Mouse (Mus musculus): ENCODE measurements around the gene Morc2b.
A peak's percentile ranks its signal among the peaks of the same experiment; 100 is the strongest.
"Not testable (repeated sequence)": the region's sequence is repeated elsewhere in the genome, so short reads cannot be mapped to it uniquely, and the experiment has no call there.

Morc2b gene

DNA sequence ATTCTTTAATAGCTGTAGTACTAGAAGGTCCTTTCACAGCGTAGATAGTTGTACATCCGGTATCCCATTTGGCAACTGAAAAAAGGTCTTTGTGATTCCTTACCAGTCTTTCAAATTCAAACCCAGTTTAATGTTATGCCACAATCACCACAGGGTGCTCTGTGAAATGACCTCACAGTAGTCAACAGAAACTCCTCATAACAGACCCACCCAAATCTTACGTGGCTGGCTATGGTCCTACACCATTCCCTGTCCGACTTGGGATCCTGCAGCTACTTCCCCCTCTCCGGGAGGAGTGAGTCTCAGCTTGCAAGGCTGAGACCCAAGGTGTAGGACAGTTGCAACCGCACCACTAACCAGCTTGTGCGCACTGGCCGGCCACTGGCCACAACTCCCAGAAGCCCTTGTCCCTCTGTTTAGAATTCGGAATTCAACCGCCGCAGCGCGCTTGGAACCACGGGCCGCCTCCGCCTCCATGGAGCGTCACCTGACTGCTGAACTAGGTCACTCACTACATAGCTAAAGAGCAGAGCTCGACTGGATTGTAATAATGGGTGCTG lies at the start of gene Morc2b:
Gene Morc2b, minus strand, starts transcription at position 423 of the 560 bp plus-strand sequence.
- DNase-seq (ENCODE audit: low spot score): no peak

DNA sequence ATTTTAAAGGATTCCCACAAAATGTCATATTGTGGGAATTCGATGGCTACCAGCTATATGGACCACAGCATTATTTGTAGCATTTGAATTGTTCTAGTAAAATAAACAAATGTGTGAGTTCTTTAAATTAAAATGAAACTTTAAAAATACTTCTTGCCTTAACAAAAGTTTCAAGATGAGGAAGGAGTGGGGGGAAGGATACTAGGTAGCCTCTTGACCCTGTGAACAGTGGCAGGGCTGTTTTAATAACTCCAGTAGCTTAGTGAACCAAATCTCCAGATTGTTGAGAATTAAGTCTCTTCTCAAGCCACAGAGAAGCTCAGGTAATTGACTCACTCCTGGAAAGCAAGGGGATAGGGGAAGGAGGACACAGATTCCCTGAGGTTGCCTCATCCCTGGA lies 28.7 kb upstream of the Morc2b start, which contains the start of gene Olfr55:
Gene Olfr55, plus strand, starts transcription at position 301 of the 400 bp plus-strand sequence.
- not testable (repeated sequence) for DNase-seq (ENCODE audit: low spot score)

DNA sequence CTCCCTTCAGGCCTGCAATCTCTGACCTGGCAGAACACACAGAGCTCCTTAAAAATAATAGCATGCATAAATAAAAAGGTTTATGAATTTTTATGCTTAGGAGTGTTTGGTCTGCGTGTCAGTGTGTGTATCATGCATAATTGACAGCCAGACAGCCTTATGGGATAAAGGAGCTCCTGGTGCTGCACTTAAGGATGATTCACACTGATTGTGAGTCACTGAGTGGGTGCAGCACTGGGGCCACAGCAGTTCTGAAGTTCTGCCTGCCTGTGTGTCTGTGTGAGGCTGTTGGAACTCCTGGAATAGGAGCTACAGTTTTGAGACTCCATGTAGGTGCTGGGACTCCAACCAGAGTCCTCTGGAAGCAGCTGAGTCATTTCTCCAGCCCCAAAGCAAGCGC lies 13.2 kb downstream of the Morc2b start:
- no peak for DNase-seq (ENCODE audit: low spot score)

DNA sequence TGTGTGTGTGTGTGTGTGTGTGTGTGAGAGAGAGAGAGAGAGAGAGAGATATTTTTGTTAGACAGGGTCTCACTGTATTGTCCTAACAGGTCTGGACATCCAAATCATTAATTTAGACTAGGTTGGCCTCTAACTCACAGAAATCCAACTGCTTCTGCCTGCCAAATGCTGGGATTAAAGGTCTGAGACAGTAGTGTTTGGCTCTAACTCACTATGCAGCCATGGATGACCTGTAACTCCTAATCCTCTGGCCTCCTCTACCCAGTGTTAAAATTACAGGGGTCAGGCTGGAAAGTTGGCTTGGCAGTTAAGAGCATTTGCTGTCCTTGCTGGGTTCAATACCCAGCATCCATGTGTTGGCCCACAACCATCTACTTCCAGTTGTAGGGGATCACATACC lies 14.9 kb downstream of the Morc2b start:
- no peak for DNase-seq (ENCODE audit: low spot score)

DNA sequence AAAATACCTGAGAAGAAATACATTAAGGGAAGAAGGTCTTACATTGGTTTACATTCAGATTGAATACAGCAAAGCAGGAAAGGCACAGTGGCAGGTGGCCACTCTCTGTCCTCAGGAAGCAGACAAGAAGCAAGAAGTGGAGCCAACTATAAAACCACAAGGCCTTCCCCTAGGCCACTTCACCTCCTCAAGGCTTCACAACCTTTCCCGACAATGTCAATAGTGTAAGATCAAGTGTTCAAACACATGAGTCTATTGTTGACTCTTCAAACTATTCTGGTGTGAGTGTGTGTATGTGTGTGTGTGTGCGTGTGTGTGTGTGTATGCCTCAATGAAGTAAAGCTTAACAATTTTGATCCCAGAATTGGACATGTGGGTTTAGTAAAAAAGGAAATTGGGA lies 42.1 kb downstream of the Morc2b start:
- DNase-seq (ENCODE audit: low spot score): no peak

DNA sequence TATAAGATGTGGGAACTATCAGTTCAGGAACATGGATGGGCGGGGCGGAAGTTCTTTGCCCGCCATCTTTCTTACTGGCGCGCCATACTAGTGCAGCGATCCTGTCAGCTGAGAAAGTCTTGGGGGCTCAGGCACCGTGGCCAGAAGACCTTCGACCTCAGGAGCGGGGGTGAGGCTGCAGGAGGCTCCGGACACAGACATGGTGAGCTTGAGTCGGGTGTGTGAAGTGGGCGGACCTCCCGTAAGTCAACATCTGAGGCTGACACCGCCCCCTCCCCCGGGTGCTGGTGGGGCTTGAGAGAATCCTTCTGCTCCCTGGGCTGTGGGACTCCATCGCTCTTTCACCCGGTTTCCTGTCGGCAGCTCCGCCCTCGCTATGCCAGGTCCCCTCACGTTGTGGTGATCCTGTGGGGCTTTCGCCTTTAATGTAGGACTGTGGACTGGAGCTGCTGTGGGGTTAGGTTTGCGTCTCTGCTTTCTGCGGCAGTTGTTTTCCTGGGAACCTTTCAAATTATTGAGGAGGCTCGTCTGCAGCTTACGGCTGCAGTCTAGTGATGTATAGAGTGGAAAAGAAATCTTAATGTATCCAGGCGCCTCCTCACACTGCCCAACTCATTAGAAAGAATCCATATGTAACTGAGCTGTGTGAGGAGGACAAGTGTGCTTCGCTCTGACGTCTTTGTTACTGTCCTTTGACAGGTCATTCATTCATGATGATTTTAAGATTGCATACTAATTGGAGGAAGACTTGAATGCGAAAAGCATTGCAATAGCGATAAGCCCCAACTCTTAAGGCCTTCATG lies 46.9 kb downstream of the Morc2b start:
- DNase-seq (ENCODE audit: low spot score): peak; percentile 29

DNA sequence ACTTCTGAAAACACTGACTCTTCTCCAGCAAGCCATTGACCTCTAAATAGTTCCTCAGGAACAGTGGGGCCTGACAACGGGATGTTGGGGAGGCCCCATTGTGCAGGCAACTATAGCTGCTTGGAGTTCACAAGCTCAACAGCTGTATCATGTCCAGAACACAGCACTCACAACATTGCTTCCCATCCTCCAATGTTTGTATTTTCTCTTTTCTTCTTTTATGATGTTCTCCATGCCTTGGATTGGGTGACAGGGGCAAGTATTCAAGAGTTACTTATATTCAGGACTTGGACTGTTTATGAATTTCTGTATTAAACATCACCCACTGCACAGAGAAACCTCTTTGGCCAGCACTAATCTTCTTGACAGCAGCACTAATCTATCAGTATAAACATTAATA lies 47.9 kb downstream of the Morc2b start:
- no peak for DNase-seq (ENCODE audit: low spot score)

DNA sequence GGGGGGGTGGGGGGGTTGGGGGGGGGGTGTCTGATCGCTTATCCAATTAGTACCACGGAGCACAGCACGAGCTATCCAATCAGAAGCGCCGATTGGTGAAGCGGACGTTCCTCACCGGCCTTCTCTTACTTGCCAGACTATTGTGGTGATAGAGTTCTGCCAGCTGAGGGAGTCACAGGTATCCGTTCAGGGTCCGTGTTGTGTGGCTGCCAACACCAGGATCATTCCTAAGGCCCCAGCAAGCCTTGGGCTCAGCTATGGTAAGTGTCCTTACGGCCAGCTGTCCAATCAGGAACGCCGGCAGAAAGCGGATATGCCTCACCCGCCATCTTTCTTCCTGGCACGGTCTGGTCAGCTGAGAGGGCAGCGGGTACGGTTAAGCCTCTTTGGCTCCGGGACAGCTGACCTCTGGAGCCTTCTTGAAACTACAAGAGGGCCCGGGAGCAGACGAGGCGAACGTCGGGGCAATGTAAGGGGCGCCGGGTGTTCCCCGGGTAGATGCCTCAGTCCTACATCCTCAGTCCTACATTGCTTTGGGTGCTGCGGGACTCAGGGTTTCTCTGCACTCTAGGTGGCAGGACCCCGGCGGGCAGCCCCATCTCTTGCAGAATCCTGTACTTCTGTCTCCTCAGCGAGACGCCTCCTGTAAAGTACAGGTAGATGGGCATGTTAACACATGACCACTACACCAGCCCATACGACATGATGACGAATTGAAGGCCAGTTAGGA lies 50.1 kb downstream of the Morc2b start, which contains the start of gene Zfp563:
Gene Zfp563, plus strand, starts transcription at position 91 of the 730 bp plus-strand sequence.
- peak; percentile 71 for DNase-seq (ENCODE audit: low spot score)

DNA sequence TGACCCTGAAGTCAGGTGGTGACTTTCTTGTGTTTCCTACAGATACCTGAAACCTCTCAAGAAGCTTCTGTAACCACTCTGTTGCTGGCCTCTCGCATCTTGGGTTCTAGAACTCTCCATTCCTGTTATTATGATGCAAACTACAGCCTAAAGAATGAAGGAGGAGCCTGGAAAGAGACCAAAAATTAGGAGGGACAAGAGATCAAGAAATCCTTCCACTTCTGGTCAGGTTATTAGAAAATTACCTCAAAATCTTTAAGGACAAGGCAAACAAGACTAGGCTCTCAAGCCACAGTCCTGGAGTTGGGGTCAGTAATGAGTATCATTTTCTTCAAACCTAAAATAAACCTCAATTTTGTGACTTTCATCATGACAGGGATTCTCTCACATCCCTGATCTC lies 71.5 kb downstream of the Morc2b start, which contains the start of gene 4921501E09Rik:
Gene 4921501E09Rik, minus strand, starts transcription at position 101 of the 400 bp plus-strand sequence.
- no peak for DNase-seq (ENCODE audit: low spot score)
